Mouse (Mus musculus): Measurements from ENCODE around the gene Lyl1.

DNA sequence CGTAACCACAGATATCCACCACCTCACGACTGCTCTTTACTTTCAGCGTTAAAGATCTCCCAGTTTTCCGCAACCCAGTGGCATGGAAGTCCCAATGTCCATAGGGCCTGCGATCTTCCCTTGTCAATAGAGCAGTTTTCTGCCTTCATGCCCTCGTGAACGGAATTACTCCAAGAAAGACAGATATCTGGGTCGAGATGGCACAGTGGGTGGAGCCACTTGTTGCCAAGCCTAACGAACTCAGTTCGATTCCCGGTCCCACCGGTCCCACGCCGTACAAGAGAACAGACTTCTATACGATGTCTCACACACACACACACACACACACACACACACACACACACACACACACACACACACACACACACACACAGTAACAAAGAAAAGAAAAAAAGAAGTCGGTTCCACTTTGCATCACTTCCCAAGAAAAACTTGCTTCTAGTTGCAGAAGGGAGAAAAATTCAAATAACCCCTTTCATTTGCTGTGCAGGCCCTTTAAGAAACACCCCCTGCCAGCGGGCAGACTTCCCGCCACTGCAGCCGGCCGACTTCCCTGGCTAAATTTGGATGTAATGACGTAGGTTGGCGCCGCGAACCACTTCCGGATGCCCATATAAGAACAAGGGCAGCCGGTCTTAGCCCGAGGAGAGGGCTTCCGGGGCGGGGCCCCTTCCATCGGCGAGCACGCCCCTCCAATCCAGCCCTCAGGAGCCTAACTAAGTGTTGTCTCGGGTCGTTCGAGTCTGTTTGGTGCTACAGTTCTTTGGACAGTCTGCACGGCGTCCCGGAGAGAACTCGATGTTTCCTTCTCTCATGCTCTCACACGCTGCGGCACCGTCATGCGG is 37.6 kb upstream of the Lyl1 start:
- TF ChIP-seq CTCF (IDR thresholded peaks at IDR 0.05; ENCODE audit: low read depth, low read length) (no peak), POLR2A (IDR thresholded peaks at IDR 0.05; ENCODE audit: insufficient read depth, low read length) (peak; percentile 98)

Data from ES-Bruce4 (cell line).